Mouse (Mus musculus) heart, embryonic 11.5 days (tissue): ENCODE results near the gene Sfxn2. TPM values are rescaled to one million over a fixed set of nuclear protein-coding genes. Genes with fewer than 3 reads are reported as not detected.

Experiments
- ATAC-seq: fragments of 200-750 bp; cut with Nextera tagmentation; replicated peaks from 2 replicates; pipeline ENCODE4 v1.8.0; 2017; ENCODE audit warnings: moderate library complexity; ENCODE audit not compliant: insufficient number of reproducible peaks, low FRiP score, low TSS enrichment
- H3K27ac ChIP-seq: fragments of 300-500 bp; sonication (generic); 2 replicates; pipeline ENCODE4 v1.5.1; 2014; ENCODE audit warnings: mild to moderate bottlenecking, low read depth, low read length
- H3K27me3 ChIP-seq: fragments of 300-500 bp; sonication (generic); 2 replicates; pipeline ENCODE4 v1.6.1; 2014; ENCODE audit warnings: mild to moderate bottlenecking, low read length, mixed read lengths; ENCODE audit not compliant: control insufficient read depth, insufficient read depth
- H3K36me3 ChIP-seq: fragments of 300-500 bp; sonication (generic); 2 replicates; pipeline ENCODE4 v1.6.1; 2014; ENCODE audit warnings: mild to moderate bottlenecking, low read length, moderate library complexity, mixed read lengths; ENCODE audit not compliant: control insufficient read depth, insufficient read depth
- H3K4me1 ChIP-seq: fragments of 300-500 bp; sonication (generic); 2 replicates; pipeline ENCODE4 v1.6.1; 2014; ENCODE audit warnings: low read length; ENCODE audit not compliant: control insufficient read depth, insufficient read depth
- H3K4me2 ChIP-seq: fragments of 300-500 bp; sonication (generic); 2 replicates; pipeline ENCODE4 v1.6.1; 2014; ENCODE audit warnings: mild to moderate bottlenecking, moderate library complexity
- H3K4me3 ChIP-seq: fragments of 300-500 bp; sonication (generic); 2 replicates; pipeline ENCODE4 v1.5.1; 2014; ENCODE audit warnings: low read depth, low read length
- H3K9ac ChIP-seq: fragments of 300-500 bp; sonication (generic); 2 replicates; pipeline ENCODE4 v1.6.1; 2014; ENCODE audit warnings: mild to moderate bottlenecking, low read depth, low read length, moderate library complexity
- H3K9me3 ChIP-seq: fragments of 300-500 bp; sonication (generic); replicated peaks from 2 replicates; pipeline ENCODE4 v1.6.1; 2016; ENCODE audit warnings: low read length; ENCODE audit not compliant: control insufficient read depth
- WGBS: fragments of 180-500 bp; shearing (Covaris S2); extraction: QIAGEN DNeasy Blood & Tissue Kit; methylation state at CpG from one replicate; pipeline ENCODE4 v1.1.7; 2014; ENCODE audit not compliant: insufficient replicate concordance; 5-methylcytosine and 5-hydroxymethylcytosine counted together
- polyA plus RNA-seq: library from polyadenylated mRNA; unstranded; fragments of >200 nt; fragmentation: Nextera tagmentation; extraction: Ambion mirVana; gene quantifications from 2 replicates; pipeline ENCODE4 v1.2.1, GENCODE M21; 2014

Sfxn2 gene
- polyA plus RNA-seq, 1 experiment from 2014 or later, result 10.5 TPM

- WGBS, result 1% methylated on average over 20 of the region's 20 CpGs
Observed at GRCm38 (mm10) chr19:46528529-46529213, 44.5 kb upstream of the Sfxn2 start.

GRCm38 (mm10) chr19:46529601-46530448 is 43.3 kb upstream of the Sfxn2 start:
- H3K4me1 ChIP-seq, result peaks cover 88% of the 10 kb centered on the region
- peak overlapping the region; percentile 96 for H3K27ac ChIP-seq
- H3K36me3 ChIP-seq, result no peaks in the 10 kb centered on the region
- no peak for ATAC-seq
- 11% methylated on average over 13 of the region's 13 CpGs for WGBS
- H3K9ac ChIP-seq, result peak overlapping the region; percentile 60
- H3K4me2 ChIP-seq, result peak overlapping the region; percentile 62
- peak overlapping the region; percentile 19; the same call in 1 of the 2 replicates for H3K4me3 ChIP-seq
- H3K27me3 ChIP-seq, result no peaks in the 10 kb centered on the region
- H3K9me3 ChIP-seq, result no peaks in the 10 kb centered on the region

More at GRCm38 (mm10) chr19:46528529-46529213, 44.5 kb upstream of the Sfxn2 start:
- H3K9ac ChIP-seq, result peak overlapping the region; percentile 60
- no peaks in the 10 kb centered on the region for H3K9me3 ChIP-seq
- H3K36me3 ChIP-seq, result no peaks in the 10 kb centered on the region
- no peaks in the 10 kb centered on the region for H3K27me3 ChIP-seq
- H3K4me1 ChIP-seq, result peaks cover 95% of the 10 kb centered on the region
- H3K4me3 ChIP-seq, result peak overlapping the region; percentile 19
- peak; percentile 57 for ATAC-seq
- peak overlapping the region; percentile 96 for H3K27ac ChIP-seq
- H3K4me2 ChIP-seq, result peak overlapping the region; percentile 62

DNA sequence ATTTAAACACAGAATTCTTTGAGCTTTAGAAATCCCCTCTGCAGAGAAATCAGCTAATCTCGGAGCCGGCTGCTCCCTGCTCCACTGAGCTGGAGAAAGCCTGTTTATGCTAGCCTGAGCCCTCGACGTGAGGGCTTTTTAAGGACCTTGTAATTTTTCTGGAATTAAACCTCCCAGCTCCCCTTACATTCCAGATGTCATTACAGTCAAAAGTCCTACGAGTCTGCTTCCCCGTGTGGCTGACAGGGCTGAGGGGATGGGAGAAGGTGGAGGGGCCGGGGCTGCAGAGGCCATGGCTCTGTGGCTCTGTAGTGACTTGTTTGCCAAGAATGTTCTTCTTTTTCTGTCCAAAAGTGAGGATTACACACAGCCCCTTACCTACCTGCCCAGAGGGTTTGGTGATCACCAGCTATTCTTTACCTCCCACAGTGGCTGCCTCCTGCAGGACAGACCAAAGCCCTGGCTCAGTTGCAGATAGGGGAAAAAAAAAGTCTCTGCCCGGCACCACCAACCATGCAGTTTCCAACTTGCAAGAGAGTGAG is 42.6 kb upstream of the Sfxn2 start:
- Histone ChIP-seq H3K4me1 (peaks cover 83% of the 10 kb centered on the region), H3K4me3 (no peak overlapping the region), H3K27me3 (no peaks in the 10 kb centered on the region), H3K27ac (peak overlapping the region; percentile 96), H3K4me2 (peak overlapping the region; percentile 62), H3K36me3 (no peaks in the 10 kb centered on the region), H3K9me3 (no peaks in the 10 kb centered on the region), H3K9ac (peak overlapping the region; percentile 60)
- no peak for ATAC-seq
- 12% methylated on average over 8 of the region's 8 CpGs for WGBS

GRCm38 (mm10) chr19:46531071-46532030 is 41.8 kb upstream of the Sfxn2 start:
- Histone ChIP-seq H3K27me3 (no peaks in the 10 kb centered on the region), H3K4me2 (peak overlapping the region; percentile 62), H3K27ac (peak overlapping the region; percentile 96), H3K4me1 (peaks cover 74% of the 10 kb centered on the region), H3K36me3 (no peaks in the 10 kb centered on the region), H3K9me3 (no peaks in the 10 kb centered on the region), H3K9ac (peak overlapping the region; percentile 56), H3K4me3 (no peak overlapping the region)
- ATAC-seq, result no peak
- WGBS, result 7% methylated on average over 16 of the region's 16 CpGs

- 8% methylated on average over 10 of the region's 10 CpGs for WGBS
- Histone ChIP-seq H3K4me2 (peak overlapping the region; percentile 38), H3K36me3 (no peaks in the 10 kb centered on the region), H3K4me1 (peaks cover 69% of the 10 kb centered on the region), H3K9ac (peak overlapping the region; percentile 56), H3K27ac (peak overlapping the region; percentile 96), H3K9me3 (no peaks in the 10 kb centered on the region), H3K27me3 (no peaks in the 10 kb centered on the region), H3K4me3 (no peak overlapping the region)
- no peak for ATAC-seq
Observed at GRCm38 (mm10) chr19:46532031-46532688, 41.0 kb upstream of the Sfxn2 start.

- Histone ChIP-seq H3K9me3 (no peaks in the 10 kb centered on the region), H3K27me3 (no peaks in the 10 kb centered on the region), H3K4me2 (no peak overlapping the region; the same call in 1 of the 2 replicates), H3K9ac (no peak overlapping the region), H3K4me3 (no peak overlapping the region), H3K27ac (peak overlapping the region; percentile 96), H3K4me1 (peaks cover 61% of the 10 kb centered on the region), H3K36me3 (no peaks in the 10 kb centered on the region)
- ATAC-seq, result no peak
- WGBS, result 47% methylated on average over 4 of the region's 4 CpGs
Observed at GRCm38 (mm10) chr19:46533066-46533465, 40.1 kb upstream of the Sfxn2 start.

GRCm38 (mm10) chr19:46533525-46533924 is 39.6 kb upstream of the Sfxn2 start:
- H3K4me3 ChIP-seq, result no peak overlapping the region
- H3K9ac ChIP-seq, result no peak overlapping the region
- no peak for ATAC-seq
- no peaks in the 10 kb centered on the region for H3K9me3 ChIP-seq
- H3K27ac ChIP-seq, result peak overlapping the region; percentile 41; the same call in 1 of the 2 replicates
- peaks cover 56% of the 10 kb centered on the region for H3K4me1 ChIP-seq
- no peaks in the 10 kb centered on the region for H3K36me3 ChIP-seq
- H3K27me3 ChIP-seq, result no peaks in the 10 kb centered on the region
- WGBS, result 72% methylated on average over 5 of the region's 5 CpGs
- H3K4me2 ChIP-seq, result no peak overlapping the region
